Mouse (Mus musculus) testis, postnatal 10 days (tissue): Measurements from ENCODE around the gene Cd3e.
"Not testable (repeated sequence)": the region's sequence is repeated elsewhere in the genome, so short reads cannot be mapped to it uniquely, and the experiment has no call there.

ENCODE experiments used
- DNase-seq: peaks from one replicate; pipeline ENCODE4 v3.0.0; 2021; ENCODE audit warnings: low spot score

Cd3e gene

GRCm38 (mm10) chr9:44977813-44978212 lies 31.6 kb downstream of the Cd3e start:
- DNase-seq: no peak

GRCm38 (mm10) chr9:44969450-44969849 lies 40.0 kb downstream of the Cd3e start:
- DNase-seq: no peak

- not testable (repeated sequence) for DNase-seq
Observed at GRCm38 (mm10) chr9:44967763-44968162, 41.7 kb downstream of the Cd3e start.

- DNase-seq: peak; percentile 79
Observed at GRCm38 (mm10) chr9:44966815-44967242, 42.6 kb downstream of the Cd3e start.

- no peak for DNase-seq
Observed at GRCm38 (mm10) chr9:44965833-44966466, 43.5 kb downstream of the Cd3e start.

GRCm38 (mm10) chr9:44965126-44965832 lies 44.1 kb downstream of the Cd3e start, which contains the start of gene Ube4a:
Gene Ube4a (minus strand): TSS chr9:44965600.
- peak; percentile 99 for DNase-seq

GRCm38 (mm10) chr9:44954432-44954831 lies 55.0 kb downstream of the Cd3e start:
- no peak for DNase-seq
